Mouse (Mus musculus): ENCODE results near the gene Morn4. TPM values are rescaled to one million over a fixed set of nuclear protein-coding genes. Genes with fewer than 3 reads are reported as not detected.
A peak's percentile ranks its signal among the peaks of the same experiment; 100 is the strongest.

Gene Morn4
- polyA plus RNA-seq, 1 experiment from 2014 or later, result 22.2 TPM

DNA sequence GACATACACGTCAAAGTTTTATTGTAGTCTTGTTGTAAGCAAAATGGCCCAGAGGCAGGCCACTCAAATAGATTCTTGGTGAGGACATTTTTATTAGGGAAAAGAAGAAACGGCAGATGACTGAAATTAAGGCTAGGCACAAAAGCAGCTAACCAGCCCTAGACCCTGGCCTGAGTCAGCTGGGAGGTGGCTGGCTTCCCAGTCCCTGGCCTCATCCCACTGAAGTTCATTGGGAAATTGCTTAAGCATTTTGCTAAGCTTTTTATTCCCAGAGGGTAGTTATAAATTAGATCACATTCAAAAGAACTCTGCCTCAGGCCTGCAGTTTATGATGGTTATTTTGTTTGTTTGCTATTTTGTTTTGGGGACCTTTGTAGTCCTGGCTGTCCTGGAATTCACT, 30.3 kb downstream of the Morn4 start:
- H3K27ac ChIP-seq, result no peak overlapping the region
- no peak for ATAC-seq (replicated peaks; ENCODE audit: low FRiP score, low read depth)
- no peaks in the 10 kb centered on the region for H3K9me3 ChIP-seq (replicated peaks; ENCODE audit: low read length)
- H3K4me3 ChIP-seq (replicated peaks; ENCODE audit: low read depth, low read length), result no peak overlapping the region
- no peak overlapping the region for H3K4me2 ChIP-seq (ENCODE audit: low read length)
- no peaks in the 10 kb centered on the region for H3K36me3 ChIP-seq (ENCODE audit: insufficient read depth, low read length)
- H3K9ac ChIP-seq (ENCODE audit: low read depth, low read length), result no peak overlapping the region
- H3K4me1 ChIP-seq (replicated peaks; ENCODE audit: insufficient read depth, low read length), result 0 out of 2 replicates have a peak, but pooled peaks cover 9% of the 10 kb centered on the region
- no peaks in the 10 kb centered on the region for H3K27me3 ChIP-seq (ENCODE audit: insufficient read depth, low read length)
- DNase-seq (ENCODE audit: low spot score), result peak; percentile 54
- no peak for TF ChIP-seq CTCF (IDR thresholded peaks at IDR 0.05; ENCODE audit: low read depth)
- WGBS, result 64% methylated on average over 2 of the region's 2 CpGs

DNA sequence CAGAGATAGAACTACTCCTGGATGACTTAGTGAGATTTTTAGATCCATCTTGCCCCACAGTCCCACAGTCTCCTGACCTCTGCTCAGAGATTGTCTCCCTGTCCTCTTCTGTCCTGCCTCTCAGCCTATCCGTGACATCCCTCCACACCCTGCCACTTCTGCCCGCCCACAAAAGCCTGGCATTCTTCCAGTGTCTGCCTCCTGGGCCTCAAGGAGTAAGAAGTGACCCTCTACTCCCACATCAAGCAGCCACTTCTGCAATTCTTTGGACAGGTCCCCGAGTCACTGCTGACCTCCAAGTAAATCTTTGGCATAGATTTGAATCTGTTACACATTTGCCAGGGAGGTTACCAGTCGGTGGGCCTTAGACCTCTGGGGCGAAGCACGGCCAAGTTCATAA, 31.9 kb downstream of the Morn4 start:
- TF ChIP-seq CTCF (IDR thresholded peaks at IDR 0.05; ENCODE audit: low read depth), result no peak
- no peak overlapping the region for H3K4me2 ChIP-seq (ENCODE audit: low read length)
- ATAC-seq (replicated peaks; ENCODE audit: low FRiP score, low read depth) (peak; percentile 85), DNase-seq (ENCODE audit: low spot score) (peak; percentile 50)
- H3K9me3 ChIP-seq (replicated peaks; ENCODE audit: low read length), result no peaks in the 10 kb centered on the region
- H3K4me3 ChIP-seq (replicated peaks; ENCODE audit: low read depth, low read length), result no peak overlapping the region
- WGBS, result 36% methylated on average over 6 of the region's 6 CpGs
- 0 out of 2 replicates have a peak, but pooled peaks cover 9% of the 10 kb centered on the region for H3K4me1 ChIP-seq (replicated peaks; ENCODE audit: insufficient read depth, low read length)
- H3K27ac ChIP-seq, result 0 out of 2 replicates have a peak overlapping the region, but pooled peaks have one; percentile 52
- no peaks in the 10 kb centered on the region for H3K36me3 ChIP-seq (ENCODE audit: insufficient read depth, low read length)
- H3K27me3 ChIP-seq (ENCODE audit: insufficient read depth, low read length), result no peaks in the 10 kb centered on the region
- H3K9ac ChIP-seq (ENCODE audit: low read depth, low read length), result no peak overlapping the region

DNA sequence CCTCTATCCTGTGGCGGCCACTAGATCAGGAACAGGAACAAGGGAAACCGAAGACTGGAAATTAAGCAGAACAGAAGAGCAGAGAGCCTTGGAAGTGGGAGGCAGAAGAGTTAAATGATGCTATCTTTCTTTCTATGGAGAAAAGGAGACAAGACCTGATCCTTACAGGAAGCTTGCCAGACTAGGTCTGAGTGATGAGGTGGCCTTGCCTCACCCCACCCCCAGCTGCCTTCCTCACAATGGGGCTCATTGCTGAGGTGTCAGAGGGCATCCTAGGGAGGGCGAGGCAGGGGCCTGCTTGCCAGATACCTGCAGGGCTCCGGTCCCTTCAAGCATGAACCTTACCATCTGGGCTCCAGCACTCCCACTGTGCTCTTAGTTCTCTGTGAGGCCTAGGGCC, 34.2 kb downstream of the Morn4 start, which contains the start of gene 4933411K16Rik:
Gene 4933411K16Rik (plus strand): TSS at position 301 of the 400 bp plus-strand sequence.
- no peak for DNase-seq (ENCODE audit: low spot score)
- Histone ChIP-seq H3K4me2 (ENCODE audit: low read length) (no peak within 1 kb of the TSS), H3K4me3 (replicated peaks; ENCODE audit: low read depth, low read length) (no peak within 1 kb of the TSS), H3K9me3 (replicated peaks; ENCODE audit: low read length) (no peaks in the 10 kb centered on the region), H3K27me3 (ENCODE audit: insufficient read depth, low read length) (no peaks in the 10 kb centered on the region), H3K4me1 (replicated peaks; ENCODE audit: insufficient read depth, low read length) (0 out of 2 replicates have a peak, but pooled peaks cover 9% of the 10 kb centered on the region), H3K9ac (ENCODE audit: low read depth, low read length) (no peak within 1 kb of the TSS), H3K36me3 (ENCODE audit: insufficient read depth, low read length) (no peaks in the 10 kb centered on the region), H3K27ac (no peak within 1 kb of the TSS)
- WGBS, result 67% methylated on average over 4 of the region's 4 CpGs
- no peak for TF ChIP-seq CTCF (IDR thresholded peaks at IDR 0.05; ENCODE audit: low read depth)
- ATAC-seq (replicated peaks; ENCODE audit: low FRiP score, low read depth), result no peak

DNA sequence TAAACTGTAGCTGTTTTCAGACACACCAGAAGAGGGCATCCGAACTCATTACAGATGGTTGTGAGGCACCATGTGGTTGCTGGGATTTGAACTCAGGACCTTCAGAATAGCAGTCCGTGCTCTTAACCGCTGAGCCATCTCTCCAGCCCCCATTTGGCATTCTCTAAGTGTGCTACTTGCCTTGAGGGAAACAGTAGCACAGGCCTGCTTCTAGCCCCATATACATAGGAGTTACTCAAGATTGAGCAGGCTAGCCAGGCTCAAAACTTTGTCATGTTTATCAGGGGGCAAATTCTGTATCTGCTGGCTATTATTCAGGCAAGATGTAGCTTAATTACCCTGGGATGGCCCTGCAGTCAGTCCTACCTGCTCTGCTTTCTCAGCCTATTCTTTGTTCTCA, 34.8 kb downstream of the Morn4 start:
- TF ChIP-seq CTCF (IDR thresholded peaks at IDR 0.05; ENCODE audit: low read depth), result no peak

DNA sequence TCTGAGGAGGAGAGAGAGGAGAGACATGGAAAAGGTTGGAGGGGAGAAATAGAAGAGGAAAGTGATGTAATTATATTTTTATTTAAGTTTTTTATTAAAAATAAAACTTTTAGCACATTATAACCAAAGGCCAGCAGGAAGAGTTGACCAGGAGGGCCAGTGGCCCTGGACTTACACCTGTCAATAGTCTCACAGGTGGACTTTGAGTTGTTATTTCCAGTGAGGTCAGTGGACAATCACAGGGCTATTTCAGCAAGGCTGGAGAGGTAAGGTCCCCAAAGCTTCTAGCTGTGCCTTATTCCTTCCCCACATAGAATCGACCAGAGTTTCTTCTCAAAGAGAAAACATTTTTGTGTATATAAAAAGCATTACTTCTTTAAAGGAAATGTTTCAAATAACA, 35.9 kb downstream of the Morn4 start:
- H3K4me2 ChIP-seq (ENCODE audit: low read length), result no peak overlapping the region
- WGBS, result 88% methylated on average over 1 of the region's 1 CpGs
- no peak for TF ChIP-seq CTCF (IDR thresholded peaks at IDR 0.05; ENCODE audit: low read depth)
- H3K4me1 ChIP-seq (replicated peaks; ENCODE audit: insufficient read depth, low read length), result 0 out of 2 replicates have a peak, but pooled peaks cover 16% of the 10 kb centered on the region
- H3K9me3 ChIP-seq (replicated peaks; ENCODE audit: low read length), result no peaks in the 10 kb centered on the region
- H3K36me3 ChIP-seq (ENCODE audit: insufficient read depth, low read length), result no peaks in the 10 kb centered on the region
- no peak overlapping the region for H3K9ac ChIP-seq (ENCODE audit: low read depth, low read length)
- H3K27ac ChIP-seq, result no peak overlapping the region
- no peaks in the 10 kb centered on the region for H3K27me3 ChIP-seq (ENCODE audit: insufficient read depth, low read length)
- DNase-seq (ENCODE audit: low spot score) (no peak), ATAC-seq (replicated peaks; ENCODE audit: low FRiP score, low read depth) (no peak)
- no peak overlapping the region for H3K4me3 ChIP-seq (replicated peaks; ENCODE audit: low read depth, low read length)

More for the DNA sequence above, 34.8 kb downstream of the Morn4 start:
- no peak overlapping the region for H3K9ac ChIP-seq (ENCODE audit: low read depth, low read length)
- WGBS, result 88% methylated on average over 3 of the region's 3 CpGs
- DNase-seq (ENCODE audit: low spot score), result no peak
- no peaks in the 10 kb centered on the region for H3K36me3 ChIP-seq (ENCODE audit: insufficient read depth, low read length)
- no peak overlapping the region for H3K4me3 ChIP-seq (replicated peaks; ENCODE audit: low read depth, low read length)
- no peak overlapping the region for H3K4me2 ChIP-seq (ENCODE audit: low read length)
- no peaks in the 10 kb centered on the region for H3K27me3 ChIP-seq (ENCODE audit: insufficient read depth, low read length)
- 0 out of 2 replicates have a peak, but pooled peaks cover 9% of the 10 kb centered on the region for H3K4me1 ChIP-seq (replicated peaks; ENCODE audit: insufficient read depth, low read length)
- no peak for ATAC-seq (replicated peaks; ENCODE audit: low FRiP score, low read depth)
- H3K27ac ChIP-seq, result no peak overlapping the region
- no peaks in the 10 kb centered on the region for H3K9me3 ChIP-seq (replicated peaks; ENCODE audit: low read length)

DNA sequence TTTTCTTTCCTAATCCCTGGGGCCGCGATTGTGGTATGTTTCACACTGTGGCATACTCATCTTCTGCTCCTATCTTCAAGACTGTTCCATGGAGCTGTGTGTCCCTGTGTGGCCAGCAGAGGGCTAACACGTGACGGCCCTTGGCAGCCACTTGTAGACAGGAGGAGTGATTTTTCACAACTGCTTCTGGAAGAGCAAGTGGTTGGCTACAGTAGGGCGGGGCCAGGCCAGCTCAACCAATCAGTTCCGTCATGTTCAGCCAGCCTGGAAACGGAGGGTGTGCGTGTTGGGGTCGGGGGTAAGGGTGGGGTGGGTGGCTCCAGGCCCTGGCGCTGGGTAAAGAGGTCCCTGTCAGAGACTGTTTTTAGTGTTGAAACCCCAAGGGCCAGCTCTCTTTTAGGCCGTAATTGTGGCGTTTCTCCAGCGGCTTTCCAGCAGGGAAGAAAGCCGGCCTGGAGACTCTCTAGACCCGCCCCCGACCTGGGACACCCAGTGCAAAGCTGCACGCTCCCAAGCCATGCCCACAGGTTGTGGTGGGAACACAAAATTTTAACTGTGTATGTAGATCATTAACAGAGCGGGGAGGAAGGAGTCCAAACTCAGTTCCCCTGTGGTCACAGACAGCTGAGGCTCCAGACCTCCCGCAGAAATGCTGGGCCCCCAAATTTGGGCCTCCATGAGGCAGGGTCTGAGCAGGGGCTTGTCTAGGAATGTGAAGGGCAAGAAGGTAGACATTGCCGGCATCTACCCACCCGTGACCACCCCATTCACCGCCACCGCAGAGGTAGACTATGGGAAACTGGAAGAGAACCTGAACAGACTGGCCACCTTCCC, 40.7 kb downstream of the Morn4 start, which contains the start of gene Hoga1:
Gene Hoga1 (plus strand): TSS at position 342 of the 834 bp plus-strand sequence.
- peak within 1 kb of the TSS; percentile 62 for H3K4me2 ChIP-seq (ENCODE audit: low read length)
- 21% methylated on average over 23 of the region's 23 CpGs for WGBS
- H3K27me3 ChIP-seq (ENCODE audit: insufficient read depth, low read length), result no peaks in the 10 kb centered on the region
- peak; percentile 97 for ATAC-seq (replicated peaks; ENCODE audit: low FRiP score, low read depth)
- TF ChIP-seq CTCF (IDR thresholded peaks at IDR 0.05; ENCODE audit: low read depth), result peak; percentile 95
- H3K4me1 ChIP-seq (replicated peaks; ENCODE audit: insufficient read depth, low read length), result 0 out of 2 replicates have a peak, but pooled peaks cover 7% of the 10 kb centered on the region
- peak within 1 kb of the TSS; percentile 81 for H3K27ac ChIP-seq
- H3K36me3 ChIP-seq (ENCODE audit: insufficient read depth, low read length), result no peaks in the 10 kb centered on the region
- H3K9me3 ChIP-seq (replicated peaks; ENCODE audit: low read length), result no peaks in the 10 kb centered on the region
- H3K9ac ChIP-seq (ENCODE audit: low read depth, low read length), result peak within 1 kb of the TSS; percentile 56
- peak within 1 kb of the TSS; percentile 32 for H3K4me3 ChIP-seq (replicated peaks; ENCODE audit: low read depth, low read length)
- peak; percentile 97 for DNase-seq (ENCODE audit: low spot score)
